In genomic region chr12:79715506-79716345, GRCm38 (mm10) we compare ENCODE assay signal across 9 mouse cellular contexts.
DNase-seq lines count a peak whose midpoint lies in the region; ATAC-seq and TF ChIP-seq lines count a peak whose summit lies in the region.
"Had no signal": no experiment of that assay in that cellular context is flagged by ENCODE, and none has a peak within 500 bp of the region (broad histone marks: within the 10 kb centered on the region; RNA-seq: fewer than 3 reads in every experiment).

No protein-coding gene starts in this region.

- peaks cover 20% of the 10 kb centered on the region for H3K4me1 ChIP-seq in forebrain, embryonic 16.5 days (replicated peaks; ENCODE audit: control insufficient read depth, insufficient read depth, low read length)
- H3K4me1 ChIP-seq in lung, embryonic 16.5 days (replicated peaks; ENCODE audit: control insufficient read depth, insufficient read depth, low read length): peaks cover 20% of the 10 kb centered on the region
- H3K4me1 ChIP-seq in stomach, embryonic 16.5 days (ENCODE audit: control insufficient read depth, insufficient read depth, low read length): peaks cover 14% of the 10 kb centered on the region
- no peaks in the 10 kb centered on the region for H3K4me1 ChIP-seq in heart, adult 2 months (ENCODE audit: control insufficient read depth, insufficient read depth, low read length)

- TF ChIP-seq POLR2A in heart, adult 2 months (IDR thresholded peaks at IDR 0.05; ENCODE audit: insufficient read depth, low read depth, low read length): no peak

- H3K9ac ChIP-seq in forebrain, embryonic 16.5 days (replicated peaks; ENCODE audit: low read depth, low read length): 0 out of 2 replicates have a peak overlapping the region, but pooled peaks have one; percentile 11
- H3K9ac ChIP-seq in lung, embryonic 16.5 days (ENCODE audit: low read length): peak overlapping the region; percentile 45
- H3K9ac ChIP-seq in stomach, embryonic 16.5 days (ENCODE audit: low read length): peak overlapping the region; percentile 66
- H3K9ac ChIP-seq in heart, adult 2 months (ENCODE audit: low read depth, low read length): no peak overlapping the region

- TF ChIP-seq EP300 in heart, adult 2 months (IDR thresholded peaks at IDR 0.05; ENCODE audit: insufficient read depth, low read depth, low read length): no peak

- DNase-seq in ovary, postnatal 10 days (ENCODE audit: low spot score): peak; percentile 14
- DNase-seq in ovary, adult 18-20 months (ENCODE audit: low spot score): no peak
- no peak for DNase-seq in liver
- DNase-seq in heart, adult 2 months: no peak
- no peak for DNase-seq in cerebellum, adult 11-12 months

- no peaks in the 10 kb centered on the region for H3K79me2 ChIP-seq in heart, adult 2 months (replicated peaks; ENCODE audit: control insufficient read depth, insufficient read depth, low read length)

- intact Hi-C loops in heart, adult 2 months (cut with DNase I): no loop called here

- WGBS in forebrain, embryonic 16.5 days: 13% methylated on average over 12 of the region's 12 CpGs
- WGBS in lung, embryonic 16.5 days: 35% methylated on average over 12 of the region's 12 CpGs
- WGBS in stomach, embryonic 16.5 days: 42% methylated on average over 12 of the region's 12 CpGs
- WGBS in heart, adult 2 months: 90% methylated on average over 12 of the region's 12 CpGs

- H3K4me2 ChIP-seq in forebrain, embryonic 16.5 days (ENCODE audit: low read length): no peak overlapping the region
- peak overlapping the region; percentile 22 for H3K4me2 ChIP-seq in lung, embryonic 16.5 days (ENCODE audit: low read depth, low read length)
- peak overlapping the region; percentile 30 for H3K4me2 ChIP-seq in stomach, embryonic 16.5 days (ENCODE audit: low read depth, low read length)

- peak; percentile 14; the same call in 1 of the 2 replicates for ATAC-seq in forebrain, embryonic 16.5 days
- ATAC-seq in lung, embryonic 16.5 days (ENCODE audit: low read depth): peak; percentile 78
- peak; percentile 36; the same call in 1 of the 2 replicates for ATAC-seq in stomach, embryonic 16.5 days (ENCODE audit: insufficient read depth, low FRiP score)
- ATAC-seq: Patski had no signal

- no peaks in the 10 kb centered on the region for H3K9me3 ChIP-seq in forebrain, embryonic 16.5 days (ENCODE audit: control insufficient read depth, low read length)
- no peaks in the 10 kb centered on the region for H3K9me3 ChIP-seq in lung, embryonic 16.5 days (ENCODE audit: control insufficient read depth, low read length)
- H3K9me3 ChIP-seq in stomach, embryonic 16.5 days (replicated peaks; ENCODE audit: control insufficient read depth, low read length): no peaks in the 10 kb centered on the region

- H3K27ac ChIP-seq in forebrain, embryonic 16.5 days (ENCODE audit: low read length): peak overlapping the region; percentile 33; the same call in 1 of the 2 replicates
- peak overlapping the region; percentile 88 for H3K27ac ChIP-seq in lung, embryonic 16.5 days (ENCODE audit: low read length)
- peak overlapping the region; percentile 90 for H3K27ac ChIP-seq in stomach, embryonic 16.5 days (ENCODE audit: low read length)
- H3K27ac ChIP-seq in heart, adult 2 months: no peak overlapping the region

- no peak for TF ChIP-seq CTCF in heart, adult 2 months (IDR thresholded peaks at IDR 0.05)

- no peaks in the 10 kb centered on the region for H3K36me3 ChIP-seq in forebrain, embryonic 16.5 days (ENCODE audit: control insufficient read depth, insufficient read depth)
- no peaks in the 10 kb centered on the region for H3K36me3 ChIP-seq in lung, embryonic 16.5 days (ENCODE audit: control insufficient read depth, insufficient read depth, low read length)
- H3K36me3 ChIP-seq in stomach, embryonic 16.5 days (ENCODE audit: control insufficient read depth, insufficient read depth, low read length): no peaks in the 10 kb centered on the region
- H3K36me3 ChIP-seq in heart, adult 2 months (ENCODE audit: control insufficient read depth, insufficient read depth, low read length): no peaks in the 10 kb centered on the region

- H3K27me3 ChIP-seq in forebrain, embryonic 16.5 days (replicated peaks; ENCODE audit: control insufficient read depth, insufficient read depth, low read length): no peaks in the 10 kb centered on the region
- H3K27me3 ChIP-seq in lung, embryonic 16.5 days (ENCODE audit: control insufficient read depth, insufficient read depth, low read depth, low read length): no peaks in the 10 kb centered on the region
- no peaks in the 10 kb centered on the region for H3K27me3 ChIP-seq in stomach, embryonic 16.5 days (ENCODE audit: control insufficient read depth, insufficient read depth, low read length)
- H3K27me3 ChIP-seq in heart, adult 2 months (ENCODE audit: control insufficient read depth, insufficient read depth, low read length): no peaks in the 10 kb centered on the region
- H3K27me3 ChIP-seq: Patski had no signal

- no peak overlapping the region for H3K4me3 ChIP-seq in forebrain, embryonic 16.5 days (replicated peaks; ENCODE audit: low read length)
- H3K4me3 ChIP-seq in lung, embryonic 16.5 days (ENCODE audit: low read length): no peak overlapping the region
- H3K4me3 ChIP-seq in stomach, embryonic 16.5 days (replicated peaks; ENCODE audit: low read length): no peak overlapping the region
- no peak overlapping the region for H3K4me3 ChIP-seq in heart, adult 2 months

Comparison
In these comparisons a context has a peak if more than half of its experiments do, and no peak if none do; other contexts are left out.
1. ATAC-seq: peak in every context shown above with its lines; median percentile 78 in lung, embryonic 16.5 days; 36 in stomach, embryonic 16.5 days; 14 in forebrain, embryonic 16.5 days.